Mouse (Mus musculus) cortical plate, adult 2 months (tissue): ENCODE data around the gene Rb1.

Experiments
- CTCF ChIP-seq: fragments of 200-500 bp; IDR thresholded peaks from 2 replicates; pipeline ENCODE4 v1.5.1; 2011; ENCODE audit warnings: mild to moderate bottlenecking, control low read depth, low read length; ENCODE audit not compliant: insufficient read depth; ENCODE audit errors: extremely low read depth
- POLR2A ChIP-seq: fragments of 200-500 bp; IDR thresholded peaks from 2 replicates; pipeline ENCODE4 v1.6.1; 2011; ENCODE audit warnings: mild to moderate bottlenecking, low read length, control low read depth; ENCODE audit not compliant: insufficient read depth; ENCODE audit errors: extremely low read depth

GRCm38 (mm10) chr14:73374315-73374890 is 48.8 kb upstream of the Rb1 start:
- no peak for TF ChIP-seq CTCF
- no peak for TF ChIP-seq POLR2A
